Mouse (Mus musculus): Measurements from ENCODE around the gene Spin2d. TPM values are rescaled to one million over a fixed set of nuclear protein-coding genes. Genes with fewer than 3 reads are reported as not detected.
"Not testable (repeated sequence)": the region's sequence is repeated elsewhere in the genome, so short reads cannot be mapped to it uniquely, and the experiment has no call there.

The Spin2d gene
- total RNA-seq (2015): not detected in 2 replicates
- total RNA-seq (2017): not detected in 2 replicates

DNA sequence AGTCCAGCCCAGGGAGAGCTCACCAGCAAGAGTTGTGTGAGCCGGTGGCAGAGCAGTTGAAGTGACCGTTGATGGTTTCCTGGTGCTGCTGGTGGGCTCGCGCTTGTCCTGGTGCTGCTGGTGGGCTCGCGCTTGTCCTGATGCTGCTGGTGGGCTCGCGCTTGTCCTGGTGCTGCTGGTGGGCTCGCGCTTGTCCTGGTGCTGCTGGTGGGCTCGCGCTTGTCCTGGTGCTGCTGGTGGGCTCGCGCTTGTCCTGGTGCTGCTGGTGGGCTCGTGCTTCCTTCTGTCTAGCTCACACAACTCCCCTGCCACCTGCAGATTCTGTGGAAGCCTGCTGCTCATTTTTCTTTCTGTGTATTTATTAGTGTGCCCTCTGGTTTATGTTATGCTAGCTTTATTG lies at the start of gene Spin2d:
Spin2d (minus strand) TSS at position 101 of the 400 bp plus-strand sequence.
- not testable (repeated sequence) for ATAC-seq (replicated peaks; ENCODE audit: poor library complexity)

DNA sequence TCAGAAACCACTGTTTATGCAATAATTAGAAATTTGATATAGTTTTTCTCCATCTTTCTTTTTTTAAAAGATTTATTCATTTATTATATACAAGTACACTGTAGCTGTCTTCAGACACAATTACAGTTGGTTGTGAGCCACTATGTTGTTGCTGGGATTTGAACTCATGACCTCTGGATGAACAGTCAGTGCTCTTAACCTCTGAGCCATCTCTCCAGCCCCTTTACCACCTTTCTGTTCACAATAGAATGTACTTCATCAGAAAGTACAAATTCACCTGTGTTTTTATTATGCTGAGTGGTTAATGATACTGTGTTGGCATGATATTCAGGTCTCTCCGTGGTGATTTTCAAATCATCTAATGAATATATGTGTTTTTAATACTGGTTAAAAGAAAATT lies 48.6 kb upstream of the Spin2d start:
- no peak for ATAC-seq (replicated peaks; ENCODE audit: poor library complexity)

DNA sequence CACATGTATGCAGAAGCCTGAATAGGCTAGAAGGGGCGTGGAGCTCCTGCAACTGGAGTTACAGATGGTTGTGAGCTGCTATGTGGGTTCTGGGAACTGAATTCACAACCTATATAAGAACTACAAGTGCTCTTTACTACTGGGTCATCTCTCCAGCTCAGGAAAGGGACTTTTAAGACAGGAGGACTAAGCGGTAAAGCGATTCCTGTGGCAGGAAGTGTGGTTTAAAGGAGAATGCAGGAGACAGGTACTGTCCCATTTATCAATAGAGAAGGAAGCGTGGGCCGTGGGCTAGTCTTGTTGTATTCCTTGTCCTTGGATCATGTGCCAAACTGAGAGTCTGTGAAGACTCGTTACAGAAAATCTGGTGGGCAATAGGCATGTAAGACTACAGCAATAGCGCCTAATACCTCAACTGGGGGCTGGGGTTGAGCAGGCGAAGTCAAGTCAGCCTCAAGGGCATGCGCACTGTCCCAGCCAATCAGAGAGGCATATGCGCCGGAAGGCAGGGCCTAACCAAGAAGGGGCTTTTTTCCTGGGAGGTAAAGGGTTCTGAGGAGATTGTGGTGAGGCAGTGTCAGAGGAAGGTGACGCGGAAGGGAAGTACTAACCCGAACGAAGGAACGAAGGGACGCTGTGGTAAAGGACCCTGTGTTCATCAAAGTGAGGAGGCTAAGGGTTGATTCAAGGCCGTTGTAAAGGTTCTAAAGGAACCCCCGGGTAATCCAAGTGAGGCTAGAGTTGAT lies 37.2 kb upstream of the Spin2d start, which contains the start of gene Xlr4b:
Xlr4b (plus strand) TSS at position 515 of the 746 bp plus-strand sequence.
- peak; percentile 34; the same call in 1 of the 2 replicates for ATAC-seq (replicated peaks; ENCODE audit: poor library complexity)

DNA sequence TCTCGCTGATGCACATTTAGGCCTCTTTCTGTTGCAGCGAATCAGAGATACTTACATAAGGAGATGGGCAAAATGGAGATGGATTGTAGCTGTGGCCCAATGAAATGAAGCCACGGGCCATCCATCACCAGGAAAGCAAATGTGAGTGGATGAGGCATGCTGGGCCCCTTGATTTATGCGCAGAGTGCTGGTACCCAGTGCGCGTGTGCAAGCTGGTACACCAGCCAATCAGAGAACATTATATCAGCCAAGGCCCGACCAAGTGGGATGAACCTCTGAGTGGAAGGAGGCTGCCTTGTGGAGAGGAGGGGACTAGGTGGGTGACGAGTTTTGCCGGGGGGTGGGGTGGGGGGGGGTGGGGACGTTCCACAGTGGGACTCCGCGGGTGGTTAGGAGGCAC lies 15.1 kb upstream of the Spin2d start, which contains the start of gene Xlr3b:
Xlr3b (plus strand) TSS at position 274 of the 400 bp plus-strand sequence.
- ATAC-seq (replicated peaks; ENCODE audit: poor library complexity): peak; percentile 69

DNA sequence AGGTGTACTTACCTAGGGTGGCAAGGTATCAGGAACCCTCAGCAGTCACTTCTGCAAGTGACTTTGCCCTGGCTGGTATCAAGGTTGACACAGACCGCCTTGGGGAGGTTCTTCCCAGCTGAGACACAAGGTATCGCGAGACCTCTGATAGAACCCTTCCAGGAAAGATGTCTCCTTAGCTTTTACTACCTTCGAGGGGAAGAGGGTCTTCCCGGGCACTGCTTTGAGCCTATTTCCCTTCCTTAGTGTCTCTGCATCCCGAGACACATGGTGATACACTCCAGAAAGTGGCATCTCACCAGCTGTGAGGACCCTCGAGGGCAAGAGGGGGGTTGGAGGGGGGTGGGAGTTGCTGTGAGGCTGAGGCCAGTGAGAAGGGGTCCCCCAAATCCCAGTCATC lies 27.4 kb downstream of the Spin2d start, which contains the start of gene DXBay18:
DXBay18 (minus strand) TSS at position 101 of the 400 bp plus-strand sequence.
- not testable (repeated sequence) for ATAC-seq (replicated peaks; ENCODE audit: poor library complexity)

DNA sequence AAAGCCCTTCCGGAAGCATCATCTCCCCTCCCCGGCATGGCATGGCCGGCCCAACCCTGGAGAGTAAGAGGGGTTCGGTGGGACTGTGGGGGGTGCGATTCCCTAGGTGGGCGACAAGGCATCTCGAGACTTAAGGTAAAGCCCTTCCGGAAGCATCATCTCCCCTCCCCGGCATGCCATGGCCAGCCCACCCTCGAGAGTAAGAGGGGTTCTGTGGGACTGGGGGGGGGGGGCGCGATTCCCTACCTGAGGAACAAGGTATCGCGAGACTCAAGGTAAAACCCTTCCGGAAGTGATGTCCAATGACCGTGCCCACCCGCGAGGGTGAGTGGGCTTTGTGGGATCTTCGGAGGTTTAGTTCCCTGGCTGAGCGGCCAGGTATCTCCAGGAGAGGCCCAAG lies 28.3 kb downstream of the Spin2d start, which contains the start of gene Xlr5b:
Xlr5b (plus strand) TSS at position 301 of the 400 bp plus-strand sequence.
- ATAC-seq (replicated peaks; ENCODE audit: poor library complexity): not testable (repeated sequence)

DNA sequence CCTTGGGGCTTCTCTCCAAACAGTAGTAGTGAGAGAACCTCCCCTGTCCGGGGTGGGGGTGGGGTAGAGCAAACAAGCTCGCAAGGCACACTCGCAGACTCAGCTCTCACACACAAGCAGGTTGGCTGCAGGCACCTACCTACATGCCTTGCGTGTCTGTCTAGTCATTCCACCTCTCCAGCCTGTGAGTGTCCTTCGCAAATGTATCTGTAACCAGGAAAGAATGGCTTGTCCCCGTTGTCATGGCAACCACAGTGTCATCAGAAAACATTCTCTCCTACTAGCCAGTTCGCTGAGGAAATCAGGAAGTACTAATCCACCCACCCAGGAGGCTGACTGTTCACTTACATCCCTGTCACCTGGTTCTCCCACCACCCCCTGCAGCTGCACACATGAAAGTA lies 33.6 kb downstream of the Spin2d start:
- peak; percentile 71 for ATAC-seq (replicated peaks; ENCODE audit: poor library complexity)

Other genes starting within 250 kb of the Spin2d start
- gene Zfp185, start 189.7 kb downstream of the Spin2d start, total RNA-seq (2015): not detected in 2 replicates
- not detected in 2 replicates for gene Zfp185, start 189.7 kb downstream of the Spin2d start, total RNA-seq (2017)
- not detected in 2 replicates for gene Pnma5, start 139.9 kb downstream of the Spin2d start, total RNA-seq (2015)
- gene Pnma5, start 139.9 kb downstream of the Spin2d start, total RNA-seq (2017): not detected in 2 replicates
- not detected in 2 replicates for gene Pnma3, start 112.2 kb downstream of the Spin2d start, total RNA-seq (2015)
- gene Pnma3, start 112.2 kb downstream of the Spin2d start, total RNA-seq (2017): not detected in 2 replicates
- 15.1 and 18.9 TPM in 2 replicates for gene Xlr4a, start 94.5 kb downstream of the Spin2d start, total RNA-seq (2015)
- gene Xlr4a, start 94.5 kb downstream of the Spin2d start, total RNA-seq (2017): 11.6 and 18.2 TPM in 2 replicates
- 0.93 and 3.3 TPM in 2 replicates for gene Xlr3a, start 79.9 kb downstream of the Spin2d start, total RNA-seq (2015)
- 0.50 and 1.6 TPM in 2 replicates for gene Xlr3a, start 79.9 kb downstream of the Spin2d start, total RNA-seq (2017)
- gene Gm14685, start 59.9 kb downstream of the Spin2d start, total RNA-seq (2015): not detected in 2 replicates
- gene Gm14685, start 59.9 kb downstream of the Spin2d start, total RNA-seq (2017): not detected in 2 replicates
- gene Xlr5b, start 28.2 kb downstream of the Spin2d start, total RNA-seq (2015): not detected in 2 replicates
- gene Xlr5b, start 28.2 kb downstream of the Spin2d start, total RNA-seq (2017): not detected in 2 replicates
- gene DXBay18, start 27.5 kb downstream of the Spin2d start, total RNA-seq (2015): not detected in 2 replicates
- not detected in 2 replicates for gene DXBay18, start 27.5 kb downstream of the Spin2d start, total RNA-seq (2017)
- gene Xlr3b, start 15.2 kb upstream of the Spin2d start, total RNA-seq (2015): 7.7 and 8.5 TPM in 2 replicates
- gene Xlr3b, start 15.2 kb upstream of the Spin2d start, total RNA-seq (2017): 6.2 and 8.8 TPM in 2 replicates
- gene Xlr4b, start 37.3 kb upstream of the Spin2d start, total RNA-seq (2015): 16.7 and 22.3 TPM in 2 replicates
- gene Xlr4b, start 37.3 kb upstream of the Spin2d start, total RNA-seq (2017): 15.1 and 18.7 TPM in 2 replicates
- 4.1 and 5.6 TPM in 2 replicates for gene F8a, start 51.3 kb upstream of the Spin2d start, total RNA-seq (2015)
- 2.6 and 2.8 TPM in 2 replicates for gene F8a, start 51.3 kb upstream of the Spin2d start, total RNA-seq (2017)
- 4.2 and 16.7 TPM in 2 replicates for gene Xlr4c, start 66.1 kb upstream of the Spin2d start, total RNA-seq (2015)
- gene Xlr4c, start 66.1 kb upstream of the Spin2d start, total RNA-seq (2017): 10.1 and 11.2 TPM in 2 replicates
- gene Xlr3c, start 88.4 kb upstream of the Spin2d start, total RNA-seq (2015): not detected in 2 replicates
- gene Xlr3c, start 88.4 kb upstream of the Spin2d start, total RNA-seq (2017): not detected in 2 replicates
- gene Xlr5a, start 116.0 kb upstream of the Spin2d start, total RNA-seq (2015): not detected in 2 replicates
- not detected in 2 replicates for gene Xlr5a, start 116.0 kb upstream of the Spin2d start, total RNA-seq (2017)
- not detected in 2 replicates for gene Xlr5c, start 116.0 kb upstream of the Spin2d start, total RNA-seq (2015)
- not detected in 2 replicates for gene Xlr5c, start 116.0 kb upstream of the Spin2d start, total RNA-seq (2017)
- gene Gm45015, start 159.9 kb upstream of the Spin2d start, total RNA-seq (2015): not detected in 2 replicates
- gene Gm45015, start 159.9 kb upstream of the Spin2d start, total RNA-seq (2017): not detected in 2 replicates
- gene Zfp275, start 165.6 kb upstream of the Spin2d start, total RNA-seq (2015): 9.1 and 10.4 TPM in 2 replicates
- 6.0 and 8.8 TPM in 2 replicates for gene Zfp275, start 165.6 kb upstream of the Spin2d start, total RNA-seq (2017)
- gene Gm18336, start 221.7 kb upstream of the Spin2d start, total RNA-seq (2015): not detected in 2 replicates
- not detected in 2 replicates for gene Gm18336, start 221.7 kb upstream of the Spin2d start, total RNA-seq (2017)
- gene Zfp92, start 234.1 kb upstream of the Spin2d start, total RNA-seq (2015): not detected in 2 replicates
- 0.14 TPM in 1 of 2 replicates, not detected in the other for gene Zfp92, start 234.1 kb upstream of the Spin2d start, total RNA-seq (2017)

Measured in megakaryocyte progenitor cell, adult 5-6 weeks (primary cell).